Mouse (Mus musculus): Measurements from ENCODE around the gene Gucy2c. TPM values are rescaled to one million over a fixed set of nuclear protein-coding genes. Genes with fewer than 3 reads are reported as not detected.

Gucy2c gene
- total and polyA plus RNA-seq, 3 experiments, result not detected

DNA sequence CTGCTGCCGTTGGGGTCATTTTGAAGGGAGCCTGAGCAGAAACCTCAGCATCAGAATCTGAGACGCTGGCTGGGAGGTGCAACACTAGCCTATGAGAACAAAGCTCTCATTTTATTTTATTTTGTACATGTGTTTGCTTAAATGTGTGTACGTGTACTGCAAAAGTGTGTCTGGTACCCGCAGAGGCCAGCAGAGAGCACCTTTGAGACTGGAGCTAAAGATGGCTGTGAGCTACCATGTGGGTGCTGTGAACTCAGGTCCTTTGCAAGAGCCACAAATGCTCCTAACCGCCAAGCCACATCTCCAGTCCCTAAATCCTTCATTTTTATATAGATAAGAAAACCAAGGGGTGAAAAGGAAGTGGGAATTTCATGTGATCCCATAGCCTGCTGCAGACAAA is 71.2 kb downstream of the Gucy2c start:
- no peak overlapping the region for H3K27ac ChIP-seq (ENCODE audit: control insufficient read depth, low read depth, low read length)
- H3K4me1 ChIP-seq (ENCODE audit: control insufficient read depth in 1 of 2, insufficient read depth in 2 of 2, low read length in 2 of 2), result no peaks in the 10 kb centered on the region
- H3K79me2 ChIP-seq (ENCODE audit: control insufficient read depth, insufficient read depth, low read length, poor library complexity), result no peaks in the 10 kb centered on the region
- H3K36me3 ChIP-seq (ENCODE audit: control insufficient read depth in 1 of 2, insufficient read depth in 2 of 2, low read length in 2 of 2), result no peaks in the 10 kb centered on the region
- TF ChIP-seq JUND (IDR thresholded peaks at IDR 0.05; ENCODE audit: low read depth, low read length), result no peak
- peak; percentile 22 to 52 (median 29); a peak in 3 of 6 replicates for TF ChIP-seq CTCF (IDR thresholded peaks at IDR 0.05 in 2 of 3, conservative IDR thresholded peaks at IDR 0.05 in 1 of 3; ENCODE audit: control insufficient read depth in 1 of 3, insufficient read depth in 1 of 3, low read depth in 2 of 3, low read length in 3 of 3, poor library complexity in 1 of 3, severe bottlenecking in 1 of 3)
- TF ChIP-seq SMC3 (IDR thresholded peaks at IDR 0.05; ENCODE audit: low read depth, low read length), result peak; percentile 36
- no peak overlapping the region for H3K4me3 ChIP-seq (ENCODE audit: control insufficient read depth in 1 of 2, insufficient read depth in 1 of 2, low read depth in 2 of 2, low read length in 2 of 2)
- H3K9ac ChIP-seq (ENCODE audit: control insufficient read depth, low read depth, low read length, poor library complexity, severe bottlenecking), result no peak overlapping the region
- peaks cover 0 to under 1% of the 10 kb centered on the region in 2 experiments; a peak in 1 of 4 replicates for H3K27me3 ChIP-seq (ENCODE audit: control insufficient read depth in 1 of 2, insufficient read depth in 2 of 2, low read length in 2 of 2)
- DNase-seq (ENCODE audit: low read depth, low spot score), result peak; percentile 12
- no peaks in the 10 kb centered on the region for H3K9me3 ChIP-seq (replicated peaks; ENCODE audit: insufficient read depth, low read length)

DNA sequence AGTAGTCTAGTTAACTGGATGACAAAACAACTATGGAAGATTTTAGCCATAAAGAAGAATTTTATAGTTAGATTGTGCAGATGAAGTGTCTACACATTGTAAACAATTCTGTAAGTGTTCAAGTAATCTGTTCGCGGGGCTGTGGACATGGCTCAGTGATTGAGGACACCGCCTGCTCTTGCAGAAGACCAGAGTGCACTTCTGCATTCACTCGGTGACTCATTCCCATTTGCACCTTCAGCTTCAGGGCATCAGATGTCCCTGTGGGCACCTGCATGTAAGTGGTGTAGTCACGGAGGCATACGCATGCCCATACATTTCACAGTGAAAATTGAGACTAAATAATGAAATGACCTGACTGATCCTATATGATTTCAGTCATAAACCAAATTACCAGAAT is 73.0 kb downstream of the Gucy2c start:
- no peaks in the 10 kb centered on the region for H3K36me3 ChIP-seq (ENCODE audit: control insufficient read depth in 1 of 2, insufficient read depth in 2 of 2, low read length in 2 of 2)

DNA sequence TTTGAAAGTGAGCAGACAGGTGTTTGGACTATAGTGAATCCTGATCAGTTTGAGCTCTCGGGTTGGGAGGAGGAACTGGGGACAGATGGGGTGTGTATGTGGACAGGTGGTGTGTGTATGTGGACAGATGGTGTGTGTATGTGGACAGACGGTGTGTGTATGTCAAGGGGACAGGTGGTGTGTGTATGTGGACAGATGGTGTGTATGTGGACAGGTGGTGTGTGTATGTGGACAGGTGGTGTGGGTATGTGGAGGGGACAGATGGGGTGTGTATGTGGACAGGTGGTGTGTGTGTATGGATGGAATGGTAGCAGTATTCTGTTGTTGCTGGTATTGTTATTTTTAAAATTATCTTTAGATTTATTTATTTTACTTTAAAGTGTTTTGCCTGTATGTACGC is 79.7 kb downstream of the Gucy2c start:
- H3K79me2 ChIP-seq (ENCODE audit: control insufficient read depth, insufficient read depth, low read length, poor library complexity), result no peaks in the 10 kb centered on the region
- H3K4me3 ChIP-seq (ENCODE audit: control insufficient read depth in 1 of 2, insufficient read depth in 1 of 2, low read depth in 2 of 2, low read length in 2 of 2), result no peak overlapping the region
- no peak for TF ChIP-seq CHD1 (IDR thresholded peaks at IDR 0.05; ENCODE audit: low read depth, low read length)
- TF ChIP-seq ZKSCAN1 (IDR thresholded peaks at IDR 0.05; ENCODE audit: low read depth, low read length), result no peak
- no peak for TF ChIP-seq USF2 (IDR thresholded peaks at IDR 0.05; ENCODE audit: borderline replicate concordance in 1 of 2, insufficient read depth in 1 of 2, low read depth in 1 of 2, low read length in 2 of 2)
- TF ChIP-seq MEF2A (IDR thresholded peaks at IDR 0.05; ENCODE audit: extremely low read depth, insufficient replicate concordance, low read depth, low read length, poor library complexity, severe bottlenecking), result no peak
- TF ChIP-seq MXI1 (IDR thresholded peaks at IDR 0.05; ENCODE audit: low read depth, low read length), result no peak
- no peak for TF ChIP-seq GATA1 (IDR thresholded peaks at IDR 0.05; ENCODE audit: low read depth, low read length)
- TF ChIP-seq ZMIZ1 (IDR thresholded peaks at IDR 0.05; ENCODE audit: low read depth, low read length), result no peak
- no peak for TF ChIP-seq BHLHE40 (IDR thresholded peaks at IDR 0.05; ENCODE audit: borderline replicate concordance, low read depth, low read length)
- no peak for TF ChIP-seq HCFC1 (IDR thresholded peaks at IDR 0.05; ENCODE audit: low read depth, low read length)
- no peak for TF ChIP-seq NRF1 (IDR thresholded peaks at IDR 0.05; ENCODE audit: insufficient read depth, low read depth, low read length, poor library complexity, severe bottlenecking)
- TF ChIP-seq ZNF384 (IDR thresholded peaks at IDR 0.05; ENCODE audit: low read depth, low read length), result no peak
- H3K27me3 ChIP-seq (ENCODE audit: control insufficient read depth in 1 of 2, insufficient read depth in 2 of 2, low read length in 2 of 2), result peaks cover 0 to 3% of the 10 kb centered on the region in 2 experiments; a peak in 2 of 4 replicates
- H3K36me3 ChIP-seq (ENCODE audit: control insufficient read depth in 1 of 2, insufficient read depth in 2 of 2, low read length in 2 of 2), result no peaks in the 10 kb centered on the region
- no peaks in the 10 kb centered on the region for H3K4me1 ChIP-seq (ENCODE audit: control insufficient read depth in 1 of 2, insufficient read depth in 2 of 2, low read length in 2 of 2)
- no peak for DNase-seq (ENCODE audit: low read depth, low spot score)
- no peak overlapping the region for H3K9ac ChIP-seq (ENCODE audit: control insufficient read depth, low read depth, low read length, poor library complexity, severe bottlenecking)
- H3K9me3 ChIP-seq (replicated peaks; ENCODE audit: insufficient read depth, low read length), result no peaks in the 10 kb centered on the region
- H3K27ac ChIP-seq (ENCODE audit: control insufficient read depth, low read depth, low read length), result no peak overlapping the region

More for the DNA sequence above, 73.0 kb downstream of the Gucy2c start:
- TF ChIP-seq MAX (IDR thresholded peaks at IDR 0.05; ENCODE audit: low read length) (no peak), ZC3H11A (IDR thresholded peaks at IDR 0.05; ENCODE audit: low read depth, low read length) (no peak), POLR2AphosphoS2 (IDR thresholded peaks at IDR 0.05; ENCODE audit: low read length) (no peak), TCF12 (IDR thresholded peaks at IDR 0.05; ENCODE audit: low read depth, low read length) (no peak), SMC3 (IDR thresholded peaks at IDR 0.05; ENCODE audit: low read depth, low read length) (no peak), MEF2A (IDR thresholded peaks at IDR 0.05; ENCODE audit: extremely low read depth, insufficient replicate concordance, low read depth, low read length, poor library complexity, severe bottlenecking) (no peak), MYB (IDR thresholded peaks at IDR 0.05; ENCODE audit: low read depth, low read length) (no peak), MYC (IDR thresholded peaks at IDR 0.05; ENCODE audit: low read depth, low read length) (no peak), MXI1 (IDR thresholded peaks at IDR 0.05; ENCODE audit: low read depth, low read length) (no peak), USF1 (IDR thresholded peaks at IDR 0.05; ENCODE audit: low read depth, low read length) (no peak), BHLHE40 (IDR thresholded peaks at IDR 0.05; ENCODE audit: borderline replicate concordance, low read depth, low read length) (no peak), MAFK (IDR thresholded peaks at IDR 0.05; ENCODE audit: borderline replicate concordance, low read depth, low read length) (no peak), SIN3A (IDR thresholded peaks at IDR 0.05; ENCODE audit: low read length) (no peak), POLR2A (IDR thresholded peaks at IDR 0.05; ENCODE audit: control insufficient read depth in 1 of 2, insufficient read depth in 1 of 2, low read depth in 1 of 2, low read length in 2 of 2, poor library complexity in 1 of 2) (no peak), ETS1 (IDR thresholded peaks at IDR 0.05; ENCODE audit: low read depth, low read length) (no peak), MAZ (IDR thresholded peaks at IDR 0.05; ENCODE audit: low read depth, low read length) (no peak)
- Histone ChIP-seq H3K27ac (ENCODE audit: control insufficient read depth, low read depth, low read length) (no peak overlapping the region), H3K79me2 (ENCODE audit: control insufficient read depth, insufficient read depth, low read length, poor library complexity) (no peaks in the 10 kb centered on the region), H3K9me3 (replicated peaks; ENCODE audit: insufficient read depth, low read length) (no peaks in the 10 kb centered on the region), H3K27me3 (ENCODE audit: control insufficient read depth in 1 of 2, insufficient read depth in 2 of 2, low read length in 2 of 2) (peaks cover 0 to 1% of the 10 kb centered on the region in 2 experiments; a peak in 1 of 4 replicates), H3K4me1 (ENCODE audit: control insufficient read depth in 1 of 2, insufficient read depth in 2 of 2, low read length in 2 of 2) (no peaks in the 10 kb centered on the region), H3K9ac (ENCODE audit: control insufficient read depth, low read depth, low read length, poor library complexity, severe bottlenecking) (no peak overlapping the region), H3K4me3 (ENCODE audit: control insufficient read depth in 1 of 2, insufficient read depth in 1 of 2, low read depth in 2 of 2, low read length in 2 of 2) (no peak overlapping the region)
- no peak for DNase-seq (ENCODE audit: low read depth, low spot score)

Data from MEL (cell line).